Mouse (Mus musculus) left cerebral cortex, adult 8-10 months (tissue): ENCODE measurements around the gene Neo1. TPM values are rescaled to one million over a fixed set of nuclear protein-coding genes. Genes with fewer than 3 reads are reported as not detected.

Experiments
- DNase-seq, 2 experiments: peaks; one replicate each; pipeline ENCODE4 v3.0.0; 2022; ENCODE audit warnings: low spot score in 2 of 2
- total RNA-seq, 4 experiments: library from RNA; stranded (reverse); gene quantifications; 2 replicates each; pipeline ENCODE4 v1.2.4; 2022

The Neo1 gene
- total RNA-seq, 4 experiments from 2014 or later: 74.2 to 81.5 (median 78.4) TPM

DNA sequence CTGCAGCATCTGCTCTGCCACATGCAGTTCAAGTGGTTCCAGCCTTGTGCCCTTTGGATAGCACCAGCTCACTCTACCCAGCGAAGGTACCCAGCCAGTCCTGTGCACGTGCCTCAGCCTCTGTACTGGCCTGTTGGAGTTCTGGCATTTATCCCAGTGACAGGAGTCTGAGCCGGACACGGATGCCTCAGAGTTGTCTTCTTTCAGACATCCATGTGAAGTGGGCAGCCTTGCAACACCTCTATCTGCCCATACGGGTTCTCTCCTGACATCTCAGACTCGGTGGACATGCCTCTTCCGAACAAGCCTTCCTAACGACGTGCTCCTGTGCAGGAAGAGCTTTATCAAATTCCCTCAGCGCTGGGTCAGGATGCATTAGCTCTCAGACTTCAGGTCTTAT lies 165.1 kb downstream of the Neo1 start:
- DNase-seq: no peak

DNA sequence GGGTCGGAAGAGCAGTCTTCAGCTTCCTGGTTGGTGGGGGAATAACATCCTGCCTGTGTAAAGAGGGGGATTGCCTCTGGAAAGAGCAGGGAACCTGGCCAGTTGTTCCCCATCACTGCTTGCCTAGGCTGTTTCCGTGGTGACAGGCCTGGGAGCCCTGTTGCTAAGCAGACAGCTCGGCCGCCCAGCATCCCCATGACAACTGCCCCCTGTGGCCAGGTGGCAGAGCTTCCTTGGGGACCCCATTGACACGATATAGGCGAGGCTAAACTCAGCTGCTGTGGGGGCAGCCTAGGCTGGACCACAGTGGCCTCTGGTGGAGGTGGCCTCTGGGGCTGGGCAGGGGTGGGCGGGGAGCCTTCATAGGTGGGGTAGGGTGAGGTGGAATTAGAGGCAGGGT lies 172.4 kb downstream of the Neo1 start:
- no peak for DNase-seq

GRCm38 (mm10) chr9:58859080-58859635 lies 177.1 kb downstream of the Neo1 start:
- DNase-seq: no peak

DNA sequence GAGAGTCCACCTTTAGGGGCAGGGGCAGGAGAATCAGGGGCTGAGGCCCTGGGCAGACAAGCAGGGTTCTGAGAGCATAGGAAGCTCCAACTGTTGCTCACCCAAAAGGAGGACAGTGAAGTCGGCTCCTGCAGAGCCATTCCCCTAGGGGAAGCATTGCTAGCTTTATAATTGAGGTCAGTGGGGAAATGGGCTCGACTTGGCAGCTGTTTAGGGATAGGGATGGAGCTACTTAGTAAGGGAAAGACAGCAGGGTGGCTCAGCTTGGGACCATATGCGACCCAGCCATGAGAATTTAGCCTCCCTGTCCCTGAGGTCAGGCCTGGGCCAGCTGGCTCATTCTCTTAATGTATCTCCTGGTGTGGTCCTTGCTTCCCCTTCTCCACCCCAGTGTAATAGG lies 181.3 kb downstream of the Neo1 start:
- DNase-seq: no peak

DNA sequence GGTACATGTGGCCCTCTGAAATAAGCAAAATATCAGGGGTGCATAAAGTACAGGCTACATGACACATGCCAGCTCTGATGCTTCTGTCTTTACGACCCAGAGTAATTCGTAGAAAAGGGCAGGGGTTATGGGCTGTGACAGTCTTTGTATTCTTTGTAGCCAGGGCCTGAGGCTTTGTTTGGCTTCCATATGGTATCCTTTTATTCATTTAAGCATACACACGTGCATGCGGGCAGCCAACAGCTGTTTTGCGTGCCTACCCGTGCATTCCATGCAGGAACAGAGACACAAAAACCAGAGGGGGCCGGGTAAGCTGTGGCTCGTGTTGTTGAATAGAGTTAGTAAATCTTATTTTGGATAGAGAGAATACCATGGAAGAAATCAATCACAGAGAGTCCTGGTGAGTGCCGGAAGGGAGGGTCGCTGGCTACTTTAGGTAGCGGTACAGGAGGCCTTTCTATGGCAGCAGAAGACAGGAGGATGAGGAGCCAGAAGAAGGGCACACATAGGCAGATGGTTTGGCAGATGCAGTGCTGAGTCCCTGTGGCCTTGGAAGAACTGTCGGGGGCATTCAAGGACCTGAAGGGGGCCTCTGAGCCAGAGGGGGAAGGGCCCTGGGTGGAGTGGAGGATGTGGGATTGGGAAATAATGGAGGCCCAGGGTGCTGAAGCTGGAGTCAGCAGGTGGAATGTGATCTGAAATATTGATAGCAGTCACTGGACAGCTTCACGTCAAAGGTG lies 186.5 kb downstream of the Neo1 start:
- no peak for DNase-seq

DNA sequence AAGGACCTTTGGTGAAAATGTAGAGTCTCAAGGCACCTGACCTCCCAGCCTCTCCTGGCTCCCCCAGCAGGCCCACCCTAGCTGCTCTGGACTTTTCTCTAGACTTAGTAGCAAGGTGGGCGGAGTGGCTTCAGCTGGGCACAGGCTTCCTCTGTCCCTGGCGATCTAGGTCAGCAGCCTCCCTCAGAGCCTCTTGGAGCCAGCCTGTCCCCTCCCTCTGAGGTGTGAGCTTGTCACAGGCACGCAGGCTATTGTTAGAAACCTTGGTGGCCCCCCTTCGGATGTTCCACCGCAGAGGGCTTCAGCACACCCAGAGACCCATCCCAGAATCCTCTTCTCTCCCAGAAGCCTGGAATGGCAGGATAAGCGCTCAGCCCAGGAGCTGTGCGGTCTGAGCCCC lies 188.6 kb downstream of the Neo1 start:
- no peak for DNase-seq

DNA sequence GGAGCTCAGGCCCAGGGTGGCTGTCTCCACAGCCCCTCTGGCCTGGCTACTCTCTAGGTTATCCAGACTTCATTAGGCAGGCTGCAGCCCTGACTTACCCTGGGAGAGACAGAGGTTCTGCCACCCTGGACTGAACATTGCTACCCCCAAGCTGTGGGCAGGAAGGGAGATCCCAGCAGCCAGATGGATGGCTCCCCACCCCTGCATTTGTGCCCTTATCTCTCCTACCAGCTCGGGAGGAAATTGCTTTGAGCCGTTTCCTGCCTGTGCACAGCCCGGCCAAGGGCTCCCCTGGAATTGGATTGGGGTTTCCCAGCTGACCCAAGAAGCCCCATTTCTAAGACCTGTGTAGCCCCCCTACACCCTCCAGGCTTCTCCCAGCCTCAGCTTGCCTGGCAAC lies 189.2 kb downstream of the Neo1 start:
- no peak for DNase-seq

DNA sequence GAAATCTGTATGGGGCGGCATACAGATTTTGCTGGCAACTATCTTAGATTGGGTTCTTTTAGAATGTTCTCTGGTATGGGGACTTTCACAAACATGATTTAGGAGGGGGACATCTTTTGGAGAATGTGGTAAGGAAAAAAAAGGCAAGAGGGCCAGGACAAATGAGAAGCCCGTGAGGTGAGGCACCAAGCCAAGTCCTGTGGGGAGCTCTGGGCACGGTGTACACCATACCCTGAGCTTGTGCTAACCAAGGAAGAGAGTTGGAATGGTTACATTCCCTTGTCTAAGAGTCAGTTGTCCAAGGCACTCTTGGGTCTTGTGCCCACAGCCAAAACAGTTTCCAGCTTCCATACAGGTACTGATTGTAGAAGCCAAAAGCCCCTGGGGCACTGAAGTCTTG lies 191.6 kb downstream of the Neo1 start:
- no peak for DNase-seq

GRCm38 (mm10) chr9:58841655-58842054 lies 194.6 kb downstream of the Neo1 start:
- DNase-seq: no peak

DNA sequence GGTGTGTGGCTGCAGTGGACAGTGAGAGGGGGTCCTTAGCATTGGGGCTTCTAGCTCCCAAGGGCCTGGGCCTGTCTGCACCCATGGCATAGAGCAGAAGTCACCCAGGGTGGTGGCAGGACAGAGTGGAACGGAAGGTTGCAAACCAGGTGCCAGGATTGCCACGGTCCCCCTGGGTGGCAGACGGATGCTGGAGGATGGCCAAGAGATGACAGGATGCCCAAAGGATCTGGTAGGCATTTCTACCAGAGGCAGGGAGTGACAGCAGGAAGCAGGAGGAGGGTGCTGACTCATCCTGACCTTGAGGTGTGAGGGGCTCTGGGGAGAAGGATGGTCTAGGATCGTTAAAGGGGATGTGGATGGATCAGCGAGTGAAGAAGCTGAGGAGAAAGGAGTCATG lies 197.7 kb downstream of the Neo1 start:
- no peak for DNase-seq

DNA sequence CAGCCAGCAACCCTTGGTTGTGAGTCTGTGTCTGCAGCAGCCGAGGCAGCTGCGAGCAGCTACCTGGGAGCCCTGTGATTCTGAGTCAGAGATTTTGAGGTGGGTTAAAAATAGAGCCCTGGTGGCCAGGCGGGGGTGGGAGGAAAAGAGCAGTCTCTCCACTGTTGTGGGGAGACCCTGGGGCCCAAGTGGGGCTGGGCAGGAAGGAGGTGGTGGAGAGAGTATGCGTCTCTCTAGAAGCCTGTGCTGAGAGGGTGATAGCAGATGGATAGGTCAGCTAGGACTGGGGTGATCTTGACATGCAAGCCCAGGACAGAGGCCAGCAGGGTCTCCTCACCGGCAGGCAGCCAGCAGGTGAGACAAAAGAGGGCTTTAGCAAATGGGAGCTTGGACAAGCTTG lies 199.1 kb downstream of the Neo1 start:
- no peak for DNase-seq

DNA sequence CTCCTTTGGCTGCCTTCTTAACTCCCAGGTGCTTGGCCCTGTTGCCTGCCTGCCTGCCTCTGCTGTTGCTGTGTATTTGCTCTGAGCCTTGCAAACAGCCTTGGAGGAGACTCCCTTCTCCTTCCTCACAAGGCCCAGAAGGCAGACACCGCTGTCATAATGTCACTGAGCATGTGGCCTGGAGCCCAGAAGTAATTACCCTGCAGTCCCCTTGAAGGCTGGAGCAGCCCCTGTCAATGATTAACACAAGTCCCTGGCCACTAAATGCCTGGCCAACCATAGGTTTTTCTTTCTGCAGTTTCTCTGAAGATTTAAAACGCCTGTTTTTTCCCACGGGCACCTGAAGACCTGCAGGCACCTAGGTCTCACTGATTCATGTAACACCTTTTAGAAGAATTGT lies 203.3 kb downstream of the Neo1 start:
- no peak for DNase-seq

DNA sequence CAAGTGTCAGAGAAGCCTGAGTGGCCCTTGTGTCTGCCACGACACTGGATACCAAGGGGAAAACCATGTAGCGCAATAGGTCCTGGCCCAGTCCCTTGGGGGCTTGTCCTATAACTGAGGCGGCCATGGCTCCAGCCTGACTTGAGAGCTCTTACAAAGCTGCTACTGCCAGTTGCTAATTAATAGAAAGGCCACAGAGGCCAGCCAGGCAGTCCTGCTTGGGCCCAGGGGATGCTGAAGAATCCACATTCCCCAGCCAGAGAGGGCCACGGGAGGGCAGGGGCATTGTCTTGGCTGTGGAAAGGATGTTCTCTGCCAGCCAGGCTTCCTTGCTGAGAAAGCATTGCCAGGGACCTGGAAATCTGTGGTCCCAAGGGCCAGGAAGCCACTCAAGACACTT lies 206.6 kb downstream of the Neo1 start:
- no peak for DNase-seq

Other genes with a start within 250 kb of the Neo1 start
- 1 to 10 TPM; 4.8 to 6.2 (median 5.5) TPM for gene Hcn4, start 213.0 kb downstream of the Neo1 start, total RNA-seq